Mouse (Mus musculus) c-Kit-positive CD71-positive TER-119-negative erythroid progenitor cells, embryonic 14.5 days (primary cell): ENCODE measurements around the gene Cyp2c66.
"Not testable (repeated sequence)": the region's sequence is repeated elsewhere in the genome, so short reads cannot be mapped to it uniquely, and the experiment has no call there.

ENCODE experiments used
- DNase-seq: peaks from one replicate; pipeline ENCODE4 v3.0.0-alpha.2; 2013; ENCODE audit warnings: low read depth

Gene Cyp2c66

DNA sequence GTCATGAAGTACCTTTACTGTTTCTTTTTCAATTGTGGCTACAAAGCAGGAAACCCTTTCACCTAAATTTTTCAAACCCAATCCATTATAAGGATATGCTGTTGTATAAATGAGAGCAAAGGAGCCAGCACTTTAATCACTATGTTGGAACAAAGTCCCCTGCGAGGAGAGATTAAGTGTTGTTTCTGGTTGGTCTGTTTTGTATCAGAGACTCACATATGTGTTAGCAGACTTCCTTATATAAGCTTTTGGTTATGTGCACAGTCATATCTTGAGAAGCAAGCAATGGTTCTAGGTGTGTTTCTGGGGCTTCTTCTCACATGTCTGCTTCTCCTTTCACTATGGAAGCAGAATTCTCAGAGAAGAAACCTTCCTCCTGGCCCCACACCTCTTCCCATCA lies at the start of gene Cyp2c66:
Gene Cyp2c66 (plus strand): TSS at position 255 of the 400 bp plus-strand sequence.
- DNase-seq, result no peak

DNA sequence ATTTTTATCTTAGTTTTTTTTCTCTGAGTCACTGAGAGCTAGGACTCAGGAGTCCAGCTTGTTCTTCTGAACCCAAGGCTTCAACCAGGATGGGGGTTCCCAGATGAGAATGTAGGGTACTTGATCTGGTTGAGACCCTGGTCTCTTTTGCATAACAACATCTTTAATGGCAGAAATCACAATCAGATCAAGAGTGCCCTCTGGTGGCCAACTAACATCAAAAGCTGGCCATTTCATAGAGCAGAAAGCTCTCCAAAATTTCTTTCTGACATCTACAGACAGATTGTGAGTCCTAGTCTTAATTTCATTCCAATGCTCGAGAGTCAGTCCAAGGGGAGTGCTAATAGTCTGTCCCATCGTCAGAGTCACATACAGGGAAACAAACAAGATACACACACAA lies 14.9 kb upstream of the Cyp2c66 start:
- DNase-seq, result not testable (repeated sequence)

DNA sequence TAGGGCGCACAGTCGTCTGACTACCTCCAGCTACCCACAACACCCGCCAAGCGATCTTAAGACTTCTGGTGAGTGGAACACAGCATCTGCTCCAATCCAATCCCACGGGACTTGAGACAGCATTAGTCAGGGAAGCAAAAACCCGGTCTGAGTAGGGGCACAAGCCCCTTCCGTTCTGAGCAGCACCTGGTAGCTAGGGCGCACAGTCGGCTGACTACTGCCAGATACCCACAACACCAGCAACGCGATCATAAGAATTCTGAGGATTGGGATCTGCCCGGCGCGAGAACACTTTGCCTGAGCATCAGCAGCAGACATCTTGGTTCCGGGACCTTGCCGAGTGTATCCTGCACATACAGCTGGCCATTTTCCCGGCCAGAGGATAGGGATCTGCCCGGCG lies 43.1 kb downstream of the Cyp2c66 start:
- DNase-seq, result not testable (repeated sequence)
